Mouse (Mus musculus) stomach, postnatal 0 days (tissue): ENCODE results near the gene Gm5622. TPM values are rescaled to one million over a fixed set of nuclear protein-coding genes. Genes with fewer than 3 reads are reported as not detected.
"Not testable (repeated sequence)": the region's sequence is repeated elsewhere in the genome, so short reads cannot be mapped to it uniquely, and the experiment has no call there.

ENCODE experiments used
- ATAC-seq: fragments of 200-750 bp; cut with Nextera tagmentation; 2 replicates; pipeline ENCODE4 v1.8.0; 2017; ENCODE audit not compliant: low FRiP score, low TSS enrichment
- DNase-seq: peaks from one replicate; pipeline ENCODE4 v3.0.0-alpha.2; 2016; ENCODE audit warnings: low spot score
- H3K27ac ChIP-seq: fragments of 300-500 bp; sonication (generic); replicated peaks from 2 replicates; pipeline ENCODE4 v1.5.1; 2014; ENCODE audit warnings: mild to moderate bottlenecking, control low read depth
- H3K27me3 ChIP-seq: fragments of 300-500 bp; sonication (generic); 2 replicates; pipeline ENCODE4 v1.6.1; 2014; ENCODE audit warnings: low read length; ENCODE audit not compliant: control insufficient read depth, insufficient read depth
- H3K36me3 ChIP-seq: fragments of 300-500 bp; sonication (generic); 2 replicates; pipeline ENCODE4 v1.6.1; 2014; ENCODE audit warnings: low read length, mixed read lengths; ENCODE audit not compliant: control insufficient read depth, insufficient read depth
- H3K4me1 ChIP-seq: fragments of 300-500 bp; sonication (generic); replicated peaks from 2 replicates; pipeline ENCODE4 v1.6.1; 2014; ENCODE audit warnings: antibody characterized with exemption; ENCODE audit not compliant: control insufficient read depth, insufficient read depth
- H3K4me2 ChIP-seq: fragments of 300-500 bp; sonication (generic); replicated peaks from 2 replicates; pipeline ENCODE4 v1.6.1; 2014; ENCODE audit warnings: low read depth, mild to moderate bottlenecking, control low read depth, moderate library complexity
- H3K4me3 ChIP-seq: fragments of 300-500 bp; sonication (generic); 2 replicates; pipeline ENCODE4 v1.5.1; 2014; ENCODE audit warnings: low read depth, low read length, control low read depth
- H3K9ac ChIP-seq: fragments of 300-500 bp; sonication (generic); 2 replicates; pipeline ENCODE4 v1.6.1; 2014; ENCODE audit warnings: mild to moderate bottlenecking, low read length, control low read depth, mixed read lengths
- H3K9me3 ChIP-seq: fragments of 300-500 bp; sonication (generic); 2 replicates; pipeline ENCODE4 v1.6.1; 2016; ENCODE audit warnings: low read length; ENCODE audit not compliant: control insufficient read depth
- CTCF ChIP-seq: IDR thresholded peaks from 2 replicates; pipeline ENCODE4 v1.5.1; 2016; ENCODE audit warnings: antibody characterized with exemption, low read depth, mild to moderate bottlenecking, moderate library complexity
- EP300 ChIP-seq: optimal IDR thresholded peaks from 2 replicates; pipeline ENCODE3; 2016; ENCODE audit warnings: antibody characterized with exemption
- WGBS: fragments of 180-500 bp; shearing (Covaris S2); extraction: QIAGEN DNeasy Blood & Tissue Kit; methylation state at CpG from one replicate; pipeline ENCODE4 v1.1.7; 2014; 5-methylcytosine and 5-hydroxymethylcytosine counted together
- polyA plus RNA-seq: library from polyadenylated mRNA; unstranded; fragments of >200 nt; fragmentation: Nextera tagmentation; extraction: Ambion mirVana; gene quantifications from 2 replicates; pipeline ENCODE4 v1.2.1, GENCODE M21; 2015

Gene Gm5622
- polyA plus RNA-seq, result not detected in 2 replicates

DNA sequence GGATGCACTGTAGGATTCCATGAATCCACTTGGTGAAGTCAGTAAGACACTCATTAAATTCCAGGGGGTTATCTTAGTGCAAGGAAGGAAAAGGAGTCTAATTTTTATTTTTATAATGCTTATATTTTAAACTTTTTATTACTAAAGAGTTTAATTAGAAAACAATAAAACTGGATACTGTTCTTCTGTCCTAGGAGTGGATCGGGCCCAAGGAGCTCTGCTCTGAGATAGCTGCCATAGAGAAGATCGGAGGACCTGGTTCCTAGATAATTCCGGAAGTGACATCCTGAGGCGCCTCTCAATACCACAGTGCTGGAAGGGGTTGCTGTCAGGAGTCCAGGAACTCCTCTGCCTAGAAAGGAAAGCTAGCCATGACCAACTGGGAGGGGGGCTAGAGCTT is at the start of gene Gm5622:
TSS of gene Gm5622 (plus strand) at position 301 of the 400 bp plus-strand sequence.
- Histone ChIP-seq H3K4me1 (no peaks in the 10 kb centered on the region), H3K27me3 (no peaks in the 10 kb centered on the region), H3K4me3 (no peak within 1 kb of the TSS), H3K4me2 (no peak within 1 kb of the TSS), H3K9ac (no peak within 1 kb of the TSS), H3K36me3 (no peaks in the 10 kb centered on the region), H3K27ac (no peak within 1 kb of the TSS), H3K9me3 (no peaks in the 10 kb centered on the region)
- WGBS, result 94% methylated on average over 4 of the region's 4 CpGs
- ATAC-seq, result no peak
- DNase-seq, result no peak
- TF ChIP-seq EP300 (no peak), CTCF (no peak)

GRCm38 (mm10) chr14:51507416-51507815 is 45.2 kb upstream of the Gm5622 start:
- WGBS, result 96% methylated on average over 8 of the region's 8 CpGs
- Histone ChIP-seq H3K36me3 (no peaks in the 10 kb centered on the region), H3K27ac (no peak overlapping the region), H3K9ac (no peak overlapping the region), H3K4me3 (no peak overlapping the region), H3K27me3 (no peaks in the 10 kb centered on the region), H3K4me2 (no peak overlapping the region), H3K4me1 (no peaks in the 10 kb centered on the region), H3K9me3 (no peaks in the 10 kb centered on the region)
- peak; percentile 11 for DNase-seq
- no peak for TF ChIP-seq EP300
- no peak for TF ChIP-seq CTCF
- no peak for ATAC-seq

DNA sequence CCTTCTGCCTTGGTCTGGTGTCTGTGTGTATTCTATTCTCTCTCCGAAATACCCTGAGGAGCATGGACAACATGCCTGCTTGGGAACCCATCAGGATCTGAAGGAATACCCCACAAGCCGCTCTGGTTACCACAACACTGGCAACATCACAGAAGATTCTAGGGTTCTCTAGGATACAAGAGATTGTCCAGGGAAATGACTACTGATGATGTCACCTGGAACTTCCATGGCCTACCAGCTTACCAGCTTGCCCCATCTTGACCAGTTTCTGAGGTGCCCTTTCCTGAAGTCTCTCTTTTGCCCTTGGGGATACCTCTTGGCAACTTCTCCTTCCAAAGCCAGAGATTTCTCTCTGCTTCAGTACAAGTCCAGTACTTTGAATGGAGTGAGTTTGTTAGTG is 21.4 kb downstream of the Gm5622 start, which contains the start of gene Gm17175:
TSS of gene Gm17175 (minus strand) at position 101 of the 400 bp plus-strand sequence.
- WGBS, result 97% methylated on average over 2 of the region's 2 CpGs
- DNase-seq, ATAC-seq: not testable (repeated sequence)

GRCm38 (mm10) chr14:51592039-51592438 is 39.4 kb downstream of the Gm5622 start, which contains the start of gene Gm17174:
TSS of gene Gm17174 (minus strand) at chr14:51592139.
- H3K9ac ChIP-seq, H3K4me2 ChIP-seq, H3K9me3 ChIP-seq, H3K36me3 ChIP-seq, H3K4me3 ChIP-seq, DNase-seq, ATAC-seq, H3K27ac ChIP-seq, H3K4me1 ChIP-seq, H3K27me3 ChIP-seq: not testable (repeated sequence)
- 87% methylated on average over 4 of the region's 4 CpGs for WGBS

More for the DNA sequence above, 21.4 kb downstream of the Gm5622 start, which contains the start of gene Gm17175:
- not testable (repeated sequence) for H3K4me3 ChIP-seq, H3K9ac ChIP-seq, H3K27ac ChIP-seq, H3K4me1 ChIP-seq, H3K9me3 ChIP-seq, H3K27me3 ChIP-seq, H3K4me2 ChIP-seq, H3K36me3 ChIP-seq

DNA sequence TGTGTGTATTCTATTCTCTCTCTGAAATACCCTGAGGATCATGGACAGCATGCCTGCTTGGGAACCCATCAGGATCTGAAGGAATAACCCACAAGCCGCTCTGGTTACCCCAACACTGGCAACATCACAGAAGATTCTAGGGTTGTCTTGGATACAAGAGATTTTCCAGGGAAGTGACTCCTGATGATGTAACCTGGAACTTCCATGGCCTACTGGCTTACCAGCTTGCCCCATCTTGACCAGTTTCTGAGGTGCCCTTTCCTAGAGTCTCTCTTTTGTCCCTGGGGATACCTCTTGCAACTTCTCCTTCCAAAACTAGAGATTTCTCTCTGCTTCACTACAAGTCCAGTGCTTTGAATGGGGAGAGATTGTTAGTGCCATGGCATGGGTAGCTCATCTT is 58.6 kb downstream of the Gm5622 start, which contains the start of gene Gm17078:
TSS of gene Gm17078 (minus strand) at position 101 of the 400 bp plus-strand sequence.
- H3K27ac ChIP-seq, result no peak within 1 kb of the TSS
- H3K4me1 ChIP-seq, result no peaks in the 10 kb centered on the region
- H3K27me3 ChIP-seq, result no peaks in the 10 kb centered on the region
- no peak within 1 kb of the TSS for H3K4me3 ChIP-seq
- no peaks in the 10 kb centered on the region for H3K9me3 ChIP-seq
- H3K4me2 ChIP-seq, result no peak within 1 kb of the TSS
- WGBS, result 86% methylated on average over 1 of the region's 1 CpGs
- no peak within 1 kb of the TSS for H3K9ac ChIP-seq
- H3K36me3 ChIP-seq, result no peaks in the 10 kb centered on the region
- no peak for ATAC-seq
- DNase-seq, result no peak
- TF ChIP-seq EP300 (no peak), CTCF (no peak)

- not testable (repeated sequence) for H3K27me3 ChIP-seq, H3K4me1 ChIP-seq, H3K36me3 ChIP-seq, ATAC-seq, H3K4me2 ChIP-seq, H3K9ac ChIP-seq, DNase-seq, H3K27ac ChIP-seq, H3K9me3 ChIP-seq, H3K4me3 ChIP-seq
- WGBS, result 97% methylated on average over 1 of the region's 1 CpGs
These were observed 79.8 kb downstream of the Gm5622 start for GRCm38 (mm10) chr14:51632426-51632825.

GRCm38 (mm10) chr14:51635566-51635965 is 83.0 kb downstream of the Gm5622 start, which contains the start of gene Gm4181:
TSS of gene Gm4181 (minus strand) at chr14:51635666.
- not testable (repeated sequence) for H3K4me1 ChIP-seq, ATAC-seq, H3K4me3 ChIP-seq, H3K27ac ChIP-seq, H3K4me2 ChIP-seq, DNase-seq, H3K36me3 ChIP-seq, H3K27me3 ChIP-seq, H3K9ac ChIP-seq, H3K9me3 ChIP-seq
- WGBS, result 68% methylated on average over 1 of the region's 1 CpGs
